Mouse (Mus musculus) megakaryocyte, embryonic 14.5 days (primary cell): Measurements from ENCODE around the gene Oxld1. TPM values are rescaled to one million over a fixed set of nuclear protein-coding genes. Genes with fewer than 3 reads are reported as not detected.
"Not testable (repeated sequence)": the region's sequence is repeated elsewhere in the genome, so short reads cannot be mapped to it uniquely, and the experiment has no call there.

Experiments used
- H3K27me3 ChIP-seq: replicated peaks from 2 replicates; pipeline ENCODE3; 2012; ENCODE audit warnings: inconsistent platforms
- H3K36me3 ChIP-seq: replicated peaks from 2 replicates; pipeline ENCODE3; 2012; ENCODE audit warnings: low read length, inconsistent platforms, mixed read lengths
- H3K4me1 ChIP-seq: 2 replicates; pipeline ENCODE4 v1.6.1; 2012; ENCODE audit warnings: inconsistent platforms
- H3K4me3 ChIP-seq: replicated peaks from 2 replicates; pipeline ENCODE3; 2012; ENCODE audit warnings: moderate library complexity, mild to moderate bottlenecking, inconsistent platforms
- H3K9me3 ChIP-seq: 2 replicates; pipeline ENCODE4 v1.6.1; 2012; ENCODE audit warnings: inconsistent platforms
- FLI1 ChIP-seq: IDR thresholded peaks from 2 replicates; pipeline ENCODE4 v1.6.1; 2012; ENCODE audit warnings: low read length, inconsistent platforms, mixed read lengths
- GATA1 ChIP-seq: IDR thresholded peaks from 3 replicates; pipeline ENCODE4 v1.6.1; 2012; ENCODE audit warnings: mixed read lengths, low read length, inconsistent platforms, borderline replicate concordance
- polyA plus RNA-seq: library from polyadenylated mRNA; stranded (reverse); fragments of >175 nt; gene quantifications from 2 replicates; pipeline ENCODE4 v1.2.3, GENCODE M21; 2012; ENCODE audit warnings: low replicate concordance; ENCODE audit not compliant: insufficient read depth

Gene Oxld1
- polyA plus RNA-seq, 1 experiment, result 17.7 TPM

DNA sequence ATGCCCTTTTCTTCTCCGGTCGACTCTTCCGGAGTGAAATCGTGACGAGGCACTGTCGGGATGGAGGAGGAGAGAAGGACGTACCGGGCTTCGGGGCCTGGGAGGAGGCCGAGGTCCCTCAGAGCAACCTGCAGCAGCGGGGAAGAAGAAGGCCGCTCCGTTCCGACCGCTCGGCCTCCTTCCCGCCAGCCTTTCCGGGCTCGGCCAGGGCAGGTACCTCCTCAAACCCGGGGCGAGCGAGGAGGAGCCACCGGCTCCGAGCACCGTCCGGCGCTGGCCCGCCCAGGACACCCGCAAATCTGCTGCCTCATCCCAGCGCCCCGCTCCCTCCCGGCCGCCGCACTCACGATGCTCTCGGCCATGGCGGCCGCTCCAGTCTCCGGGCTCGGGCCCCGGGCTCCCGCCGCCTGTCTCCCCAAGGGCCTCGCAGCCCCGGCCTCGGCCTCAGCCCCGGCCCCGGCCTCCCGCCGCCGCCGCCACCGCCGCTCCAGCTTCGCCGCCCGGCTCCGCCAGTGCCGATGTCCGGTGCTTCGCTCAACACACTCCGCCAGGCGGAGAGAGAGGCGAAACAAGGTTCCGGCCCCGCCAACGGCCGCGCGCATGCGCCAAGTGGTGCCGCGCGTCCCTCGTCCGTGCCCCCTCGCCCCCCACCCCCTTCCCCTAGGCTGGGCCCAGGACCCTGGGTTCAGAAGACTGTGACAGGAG lies 20.6 kb downstream of the Oxld1 start, which contains the start of gene Nploc4:
Gene Nploc4 (minus strand): TSS at position 557 of the 705 bp plus-strand sequence.
- H3K9me3 ChIP-seq, result no peaks in the 10 kb centered on the region
- no peak for TF ChIP-seq FLI1
- TF ChIP-seq GATA1, result no peak

DNA sequence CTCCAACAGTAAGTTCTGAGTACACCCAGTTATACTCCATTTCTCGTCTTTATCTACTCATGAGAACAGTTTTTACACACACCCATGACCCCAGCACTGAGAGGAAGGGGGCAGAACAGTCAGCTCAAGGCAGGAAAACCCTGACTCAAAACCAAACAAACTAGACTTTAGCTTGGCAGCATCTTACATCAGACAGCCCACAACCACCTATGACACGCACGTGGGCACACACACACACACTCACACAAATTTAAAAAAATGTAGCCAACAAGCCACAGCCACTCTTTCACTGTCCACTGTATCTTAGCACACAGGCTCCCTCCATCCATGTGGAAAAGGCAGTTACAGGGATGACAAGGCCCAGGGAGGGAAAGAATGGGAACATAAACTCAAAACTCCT lies 31.1 kb downstream of the Oxld1 start:
- no peak for TF ChIP-seq GATA1
- no peak for TF ChIP-seq FLI1
- Histone ChIP-seq H3K4me3 (no peak overlapping the region), H3K9me3 (no peaks in the 10 kb centered on the region), H3K36me3 (peaks cover 95% of the 10 kb centered on the region), H3K4me1 (peaks cover 36% of the 10 kb centered on the region), H3K27me3 (no peaks in the 10 kb centered on the region)

More for the DNA sequence above, 20.6 kb downstream of the Oxld1 start, which contains the start of gene Nploc4:
- peak within 1 kb of the TSS; percentile 98 for H3K4me3 ChIP-seq
- no peaks in the 10 kb centered on the region for H3K27me3 ChIP-seq
- peaks cover 32% of the 10 kb centered on the region for H3K36me3 ChIP-seq
- peaks cover 24% of the 10 kb centered on the region for H3K4me1 ChIP-seq

DNA sequence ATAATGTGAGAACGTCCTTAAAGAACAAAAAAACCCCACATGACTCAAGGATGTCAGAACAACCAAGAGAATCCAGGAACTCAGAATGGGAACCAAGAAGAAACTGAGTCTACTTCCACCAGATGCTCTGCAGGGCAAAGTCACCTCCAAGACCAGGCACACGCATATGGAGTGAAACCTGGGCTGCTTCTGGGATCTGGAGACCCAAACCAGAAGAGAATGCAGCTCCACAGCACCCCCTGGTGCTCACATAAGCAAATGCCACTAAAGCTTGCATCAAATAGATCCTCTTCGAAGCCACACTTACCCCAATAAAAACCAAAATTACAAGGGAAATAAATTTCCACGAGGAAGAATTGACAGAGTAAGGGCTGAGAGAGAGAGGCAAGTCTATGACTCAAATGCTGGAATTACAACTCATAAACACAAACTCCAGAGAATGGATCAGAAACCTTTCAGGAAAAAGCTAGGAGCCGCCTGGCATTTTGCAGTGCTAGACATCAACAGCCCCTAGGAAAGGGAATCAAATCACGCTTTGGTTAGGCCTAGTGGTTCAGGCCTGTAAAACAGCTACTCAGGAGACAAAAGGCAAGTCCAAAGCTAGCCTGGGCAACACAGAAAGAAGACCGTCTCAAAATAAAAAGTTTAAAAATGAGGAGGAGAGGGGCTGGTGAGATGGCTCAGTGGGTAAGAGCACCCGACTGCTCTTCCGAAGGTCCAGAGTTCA lies 34.1 kb downstream of the Oxld1 start:
- peaks cover 44% of the 10 kb centered on the region for H3K4me1 ChIP-seq
- no peaks in the 10 kb centered on the region for H3K9me3 ChIP-seq
- no peaks in the 10 kb centered on the region for H3K27me3 ChIP-seq
- H3K36me3 ChIP-seq, result peaks cover 95% of the 10 kb centered on the region
- TF ChIP-seq GATA1, result no peak
- TF ChIP-seq FLI1, result no peak
- no peak overlapping the region for H3K4me3 ChIP-seq

GRCm38 (mm10) chr11:120422651-120423568 lies 35.0 kb downstream of the Oxld1 start:
- Histone ChIP-seq H3K27me3 (no peaks in the 10 kb centered on the region), H3K4me1 (peaks cover 39% of the 10 kb centered on the region), H3K9me3 (no peaks in the 10 kb centered on the region), H3K4me3 (no peak overlapping the region), H3K36me3 (peaks cover 95% of the 10 kb centered on the region)
- TF ChIP-seq GATA1 (no peak), FLI1 (no peak)

DNA sequence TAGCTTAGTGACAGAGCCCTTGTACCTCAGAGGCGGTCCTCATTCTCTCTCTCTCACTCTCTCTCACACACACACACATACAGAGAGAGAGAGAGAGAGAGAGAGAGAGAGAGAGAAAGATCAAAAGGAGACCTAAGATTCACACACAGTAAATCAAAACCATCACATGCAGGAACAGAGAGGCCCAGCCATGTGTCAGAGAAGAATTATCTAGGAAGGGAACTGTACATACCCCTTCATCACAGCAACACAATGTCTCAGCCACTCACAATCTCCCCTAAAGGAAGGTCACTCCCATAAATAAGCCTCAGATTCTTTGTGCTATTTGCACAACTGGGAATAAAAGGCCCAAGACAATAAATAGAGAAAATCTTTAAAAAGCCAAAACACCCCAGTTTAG lies 39.3 kb downstream of the Oxld1 start:
- Histone ChIP-seq H3K4me3 (no peak overlapping the region), H3K4me1 (peaks cover 27% of the 10 kb centered on the region), H3K27me3 (no peaks in the 10 kb centered on the region), H3K9me3 (no peaks in the 10 kb centered on the region), H3K36me3 (peaks cover 95% of the 10 kb centered on the region)
- TF ChIP-seq FLI1, result no peak
- TF ChIP-seq GATA1, result no peak

- TF ChIP-seq FLI1 (no peak), GATA1 (no peak)
- H3K27me3 ChIP-seq, result no peaks in the 10 kb centered on the region
- peaks cover 95% of the 10 kb centered on the region for H3K36me3 ChIP-seq
- H3K4me1 ChIP-seq, result peaks cover 19% of the 10 kb centered on the region
- H3K9me3 ChIP-seq, result no peaks in the 10 kb centered on the region
- no peak overlapping the region for H3K4me3 ChIP-seq
Observed at GRCm38 (mm10) chr11:120417852-120418251, 40.0 kb downstream of the Oxld1 start.

DNA sequence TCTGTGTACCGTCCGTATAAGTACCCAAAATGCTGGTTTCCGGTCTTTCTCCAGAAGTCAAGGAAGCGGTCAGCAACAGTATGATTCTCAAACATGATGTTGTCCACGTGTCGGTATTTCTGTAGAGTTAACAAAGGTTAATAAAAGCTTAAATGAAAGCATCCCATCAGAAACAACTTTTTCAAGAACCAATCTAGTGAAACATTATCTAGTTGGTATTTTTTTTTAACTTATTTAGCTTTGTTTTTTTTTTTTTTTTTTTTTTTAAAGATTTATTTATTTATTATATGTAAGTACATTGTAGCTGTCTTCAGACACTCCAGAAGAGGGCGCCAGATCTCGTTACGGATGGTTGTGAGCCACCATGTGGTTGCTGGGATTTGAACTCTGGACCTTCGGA lies 44.2 kb downstream of the Oxld1 start:
- peaks cover 96% of the 10 kb centered on the region for H3K36me3 ChIP-seq
- H3K4me3 ChIP-seq, H3K27me3 ChIP-seq, H3K9me3 ChIP-seq, H3K4me1 ChIP-seq: not testable (repeated sequence)

Other genes with a start within 250 kb of the Oxld1 start
- 10.2 and 26.1 TPM in 2 replicates for gene Bahcc1, start 225.1 kb downstream of the Oxld1 start, polyA plus RNA-seq
- 2,399 and 2,630 TPM in 2 replicates for gene Actg1, start 109.5 kb downstream of the Oxld1 start, polyA plus RNA-seq
- gene Fscn2, start 96.5 kb downstream of the Oxld1 start, polyA plus RNA-seq, result 1.7 and 3.0 TPM in 2 replicates
- 12.4 and 19.3 TPM in 2 replicates for gene Faap100, start 79.3 kb downstream of the Oxld1 start, polyA plus RNA-seq
- gene Nploc4, start 20.4 kb downstream of the Oxld1 start, polyA plus RNA-seq, result 56.7 and 150 TPM in 2 replicates
- not detected in 2 replicates for gene Tspan10, start 15.4 kb downstream of the Oxld1 start, polyA plus RNA-seq
- gene Pde6g, start 4.6 kb downstream of the Oxld1 start, polyA plus RNA-seq, result not detected in 2 replicates
- 11.0 TPM in 1 of 2 replicates, not detected in the other for gene Ccdc137, start within 50 bp of the Oxld1 start, polyA plus RNA-seq
- gene Arl16, start 9.5 kb upstream of the Oxld1 start, polyA plus RNA-seq, result 12.1 and 61.1 TPM in 2 replicates
- gene Mrpl12, start 26.5 kb upstream of the Oxld1 start, polyA plus RNA-seq, result 217 and 285 TPM in 2 replicates
- 47.3 and 132 TPM in 2 replicates for gene Slc25a10, start 33.8 kb upstream of the Oxld1 start, polyA plus RNA-seq
- not detected in 2 replicates for gene Gcgr, start 72.6 kb upstream of the Oxld1 start, polyA plus RNA-seq
- gene Mcrip1, start 91.7 kb upstream of the Oxld1 start, polyA plus RNA-seq, result 227 and 338 TPM in 2 replicates
- 0.25 TPM in 1 of 2 replicates, not detected in the other for gene Ppp1r27, start 93.1 kb upstream of the Oxld1 start, polyA plus RNA-seq
- 1,223 and 1,872 TPM in 2 replicates for gene P4hb, start 115.2 kb upstream of the Oxld1 start, polyA plus RNA-seq
- gene Arhgdia, start 123.6 kb upstream of the Oxld1 start, polyA plus RNA-seq, result 1,582 and 1,923 TPM in 2 replicates
- 25.9 and 253 TPM in 2 replicates for gene Alyref, start 140.3 kb upstream of the Oxld1 start, polyA plus RNA-seq
- gene Anapc11, start 140.4 kb upstream of the Oxld1 start, polyA plus RNA-seq, result 247 and 315 TPM in 2 replicates
- gene Npb, start 150.4 kb upstream of the Oxld1 start, polyA plus RNA-seq, result 2.7 and 7.7 TPM in 2 replicates
- 143 and 168 TPM in 2 replicates for gene Pcyt2, start 159.9 kb upstream of the Oxld1 start, polyA plus RNA-seq
- gene Sirt7, start 167.2 kb upstream of the Oxld1 start, polyA plus RNA-seq, result 275 and 278 TPM in 2 replicates
- gene Mafg, start 175.5 kb upstream of the Oxld1 start, polyA plus RNA-seq, result 59.5 and 102 TPM in 2 replicates
- gene Pycr1, start 185.7 kb upstream of the Oxld1 start, polyA plus RNA-seq, result 3.6 and 7.7 TPM in 2 replicates
- gene Myadml2, start 190.1 kb upstream of the Oxld1 start, polyA plus RNA-seq, result 0.44 TPM in 1 of 2 replicates, not detected in the other
- gene Notum, start 203.1 kb upstream of the Oxld1 start, polyA plus RNA-seq, result 0.46 TPM in 1 of 2 replicates, not detected in the other
- 237 and 458 TPM in 2 replicates for gene Aspscr1, start 214.9 kb upstream of the Oxld1 start, polyA plus RNA-seq